Mouse (Mus musculus): ENCODE measurements around the gene Pts.

The Pts gene

GRCm38 (mm10) chr9:50490836-50491235, 37.7 kb downstream of the Pts start:
- DNase-seq (ENCODE audit: low spot score), result no peak

- DNase-seq (ENCODE audit: low spot score), result no peak
These were observed 43.0 kb downstream of the Pts start for GRCm38 (mm10) chr9:50485521-50485920.

- DNase-seq (ENCODE audit: low spot score), result no peak
These were observed 45.8 kb downstream of the Pts start for GRCm38 (mm10) chr9:50482743-50483142.

- no peak for DNase-seq (ENCODE audit: low spot score)
These were observed 49.0 kb downstream of the Pts start for GRCm38 (mm10) chr9:50479476-50479875.

- no peak for DNase-seq (ENCODE audit: low spot score)
These were observed 49.7 kb downstream of the Pts start for GRCm38 (mm10) chr9:50478826-50479225.

- DNase-seq (ENCODE audit: low spot score), result no peak
These were observed 51.3 kb downstream of the Pts start for GRCm38 (mm10) chr9:50477270-50477669.

- DNase-seq (ENCODE audit: low spot score), result no peak
These were observed 51.9 kb downstream of the Pts start for GRCm38 (mm10) chr9:50476651-50477050.

GRCm38 (mm10) chr9:50475745-50476144, 52.8 kb downstream of the Pts start:
- DNase-seq (ENCODE audit: low spot score), result no peak

- no peak for DNase-seq (ENCODE audit: low spot score)
These were observed 53.2 kb downstream of the Pts start for GRCm38 (mm10) chr9:50475318-50475717.

Measured in left cerebral cortex, adult 11 months (tissue).